Mouse (Mus musculus) stomach, postnatal 0 days (tissue): ENCODE results near the gene Igsf8.

Experiments used
- CTCF ChIP-seq: IDR thresholded peaks from 2 replicates; pipeline ENCODE4 v1.5.1; 2016; ENCODE audit warnings: antibody characterized with exemption, low read depth, mild to moderate bottlenecking, moderate library complexity
- EP300 ChIP-seq: optimal IDR thresholded peaks from 2 replicates; pipeline ENCODE3; 2016; ENCODE audit warnings: antibody characterized with exemption

DNA sequence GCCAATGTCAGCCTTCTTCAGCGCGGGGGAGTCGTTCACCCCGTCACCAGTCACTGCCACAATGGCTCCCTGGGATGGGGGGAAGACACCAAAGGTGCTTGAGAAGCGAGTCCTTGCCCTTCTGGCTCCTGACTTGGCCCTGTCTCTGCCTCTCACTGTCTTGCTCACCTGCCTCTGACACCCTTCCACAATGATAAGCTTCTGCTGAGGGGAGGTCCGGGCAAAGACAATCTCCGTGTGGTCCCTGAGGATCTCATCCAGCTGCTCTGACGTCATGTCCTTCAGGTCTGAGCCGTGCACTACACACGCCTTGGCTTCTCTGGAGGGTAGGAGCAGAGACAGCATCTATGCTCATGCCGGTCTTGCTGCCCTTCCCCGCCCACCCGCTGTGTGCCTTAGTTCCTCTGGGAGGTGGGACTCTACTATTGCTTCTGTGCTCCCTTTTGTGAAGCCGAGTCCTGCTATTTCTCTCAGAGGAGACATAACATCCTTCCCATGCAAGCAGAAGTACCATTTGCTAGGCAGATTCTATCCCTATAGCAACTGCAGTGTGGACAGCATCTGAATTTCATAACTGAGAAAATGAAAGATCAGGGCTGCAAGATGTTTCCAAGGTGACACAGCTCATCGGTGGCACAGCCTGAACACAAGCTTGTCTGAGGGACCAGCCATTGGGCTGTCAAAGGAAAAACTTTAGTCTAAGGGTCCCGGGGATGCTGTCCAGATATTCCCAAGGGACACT lies 18.5 kb downstream of the Igsf8 start:
- TF ChIP-seq CTCF = no peak
- no peak for TF ChIP-seq EP300
